Mouse (Mus musculus) cerebellum, adult 9-10 months (tissue): ENCODE measurements around the gene Olfr119.
"Not testable (repeated sequence)": the region's sequence is repeated elsewhere in the genome, so short reads cannot be mapped to it uniquely, and the experiment has no call there.

Experiments used
- DNase-seq: peaks from one replicate; pipeline ENCODE4 v3.0.0; 2022

The Olfr119 gene

DNA sequence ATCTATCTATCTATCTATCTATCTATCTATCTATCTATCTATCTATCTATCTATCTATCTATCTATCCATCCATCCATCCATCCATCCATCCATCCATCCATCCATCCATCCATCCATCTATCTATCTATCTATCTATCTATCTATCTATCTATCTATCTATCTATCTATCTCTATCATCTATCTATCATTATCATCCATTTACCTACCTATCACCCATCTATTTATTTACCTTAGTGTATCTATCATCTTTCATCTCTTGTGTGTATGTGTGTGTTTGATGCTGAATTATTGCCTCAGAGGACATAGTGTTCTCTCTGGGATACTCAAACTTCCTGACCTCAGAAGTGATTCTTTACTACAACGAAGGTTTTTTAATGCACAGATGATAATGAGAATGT lies at the start of gene Olfr119:
TSS of gene Olfr119 (plus strand) at position 301 of the 400 bp plus-strand sequence.
- DNase-seq, result not testable (repeated sequence)

DNA sequence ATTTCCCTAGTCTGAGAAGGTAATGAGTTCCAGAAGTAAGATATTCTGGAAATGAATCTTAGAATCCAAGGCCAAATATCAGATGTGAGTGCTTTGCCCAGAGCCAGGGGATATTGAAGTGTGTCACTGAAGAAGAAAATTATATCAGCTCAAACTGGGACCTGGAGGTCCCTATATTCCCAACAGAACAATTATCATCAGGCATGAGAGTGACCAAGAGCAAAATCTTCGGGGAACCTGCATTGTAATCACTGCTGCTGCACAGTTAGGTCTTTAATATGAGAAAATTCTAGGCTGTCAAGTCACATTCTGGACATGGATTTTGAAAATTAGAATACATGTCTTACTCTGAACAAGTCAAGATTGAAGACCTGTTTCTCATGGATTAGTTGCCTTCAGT lies 32.7 kb upstream of the Olfr119 start, which contains the start of gene Olfr117:
TSS of gene Olfr117 (minus strand) at position 101 of the 400 bp plus-strand sequence.
- DNase-seq, result no peak

DNA sequence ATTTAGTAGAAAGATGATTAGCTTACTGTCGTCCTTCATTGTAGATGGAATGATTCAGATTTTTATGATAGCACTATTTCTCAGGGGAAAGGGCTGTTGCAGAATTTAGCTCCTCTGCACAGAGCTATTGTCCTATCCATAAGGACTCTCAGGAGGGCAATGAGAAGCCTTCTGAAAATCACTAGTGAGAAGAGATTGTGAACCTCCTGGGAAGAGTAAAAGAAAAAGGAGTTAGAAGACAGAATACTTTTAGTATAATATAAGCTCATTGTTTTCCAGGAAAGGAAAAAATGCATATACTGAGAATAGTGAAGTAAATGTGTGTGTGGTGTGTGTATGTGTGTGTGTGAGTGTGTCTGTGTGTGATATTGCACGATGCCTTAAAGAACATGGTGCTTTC lies 29.7 kb upstream of the Olfr119 start, which contains the start of gene Olfr118:
TSS of gene Olfr118 (plus strand) at position 301 of the 400 bp plus-strand sequence.
- DNase-seq, result no peak

DNA sequence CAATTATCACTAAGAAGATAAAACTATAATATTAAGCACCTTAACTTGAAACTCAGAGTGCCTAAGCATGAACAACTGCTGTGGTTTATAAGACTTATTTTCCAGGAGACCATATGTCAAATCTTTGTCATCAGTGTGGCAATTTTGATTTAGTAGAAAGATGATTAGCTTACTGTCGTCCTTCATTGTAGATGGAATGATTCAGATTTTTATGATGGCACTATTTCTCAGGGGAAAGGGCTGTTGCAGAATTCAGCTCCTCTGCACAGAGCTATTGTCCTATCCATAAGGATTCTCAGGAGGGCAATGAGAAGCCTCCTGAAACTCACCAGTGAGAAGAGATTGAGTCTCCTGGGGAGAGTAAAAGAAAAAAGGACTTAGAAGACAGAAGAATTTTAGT lies 25.1 kb downstream of the Olfr119 start, which contains the start of gene Olfr120:
TSS of gene Olfr120 (plus strand) at position 301 of the 400 bp plus-strand sequence.
- no peak for DNase-seq

DNA sequence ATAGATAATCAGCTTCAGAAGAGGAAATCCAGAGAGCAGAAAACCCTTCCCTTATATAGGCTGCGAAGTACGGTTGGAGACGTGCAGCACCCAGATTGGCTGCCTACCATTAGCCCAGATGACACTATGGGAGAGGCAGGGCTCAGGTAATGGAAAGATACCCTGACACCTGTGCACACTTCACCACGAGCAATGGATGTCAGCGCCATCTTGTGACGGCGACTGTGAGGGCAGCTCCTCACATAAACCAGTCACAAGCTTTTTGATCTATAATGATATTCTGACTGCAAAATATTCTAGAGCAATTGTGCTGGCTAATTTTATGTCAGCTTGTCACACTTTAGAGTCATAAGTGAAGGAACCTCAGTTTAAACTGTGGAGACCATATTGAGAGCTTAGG lies 41.7 kb downstream of the Olfr119 start:
- DNase-seq, result no peak
